Comparison of ENCODE assay signal across 17 mouse cellular contexts in genomic region chr4:132041471-132042332, GRCm38 (mm10). TPM values are rescaled to one million over a fixed set of nuclear protein-coding genes. Genes with fewer than 3 reads are reported as not detected.
DNase-seq lines count a peak whose midpoint lies in the region; ATAC-seq lines count a peak whose summit lies in the region.
"Had no signal": no experiment of that assay in that cellular context is flagged by ENCODE, and none has a peak within 500 bp of the region (broad histone marks: within the 10 kb centered on the region; RNA-seq: fewer than 3 reads in every experiment).

No protein-coding gene starts in this region.

- WGBS in liver, embryonic 12.5 days (ENCODE audit: insufficient replicate concordance), result 66% methylated on average over 6 of the region's 6 CpGs
- WGBS in liver, embryonic 11.5 days, result 76% methylated on average over 6 of the region's 6 CpGs
- WGBS in liver, embryonic 15.5 days (ENCODE audit: insufficient replicate concordance), result 69% methylated on average over 6 of the region's 6 CpGs
- WGBS in kidney, embryonic 14.5 days, result 85% methylated on average over 6 of the region's 6 CpGs

- ATAC-seq in liver, embryonic 12.5 days, result peak; percentile 52; the same call in 1 of the 2 replicates
- ATAC-seq in liver, embryonic 11.5 days (replicated peaks; ENCODE audit: low FRiP score), result no peak
- peak; percentile 38; the same call in 1 of the 2 replicates for ATAC-seq in liver, embryonic 15.5 days (ENCODE audit: insufficient read depth)
- no peak for ATAC-seq in kidney, embryonic 14.5 days (ENCODE audit: low FRiP score, low TSS enrichment)
- ATAC-seq: hindbrain, embryonic 16.5 days had no signal

- H3K27ac ChIP-seq in liver, embryonic 12.5 days, result peak overlapping the region; percentile 64
- H3K27ac ChIP-seq in liver, embryonic 11.5 days (ENCODE audit: low read depth, low read length), result no peak overlapping the region
- H3K27ac ChIP-seq in liver, embryonic 15.5 days (replicated peaks), result peak overlapping the region; percentile 86
- H3K27ac ChIP-seq in kidney, embryonic 14.5 days (ENCODE audit: low read depth, low read length), result no peak overlapping the region
- H3K27ac ChIP-seq: embryonic facial prominence, embryonic 15.5 days; stomach, embryonic 15.5 days had no signal

- peaks cover 98% of the 10 kb centered on the region for H3K4me1 ChIP-seq in liver, embryonic 12.5 days
- peaks cover 48% of the 10 kb centered on the region for H3K4me1 ChIP-seq in liver, embryonic 11.5 days (replicated peaks; ENCODE audit: control insufficient read depth, insufficient read depth, low read length)
- H3K4me1 ChIP-seq in liver, embryonic 15.5 days (replicated peaks), result peaks cover 88% of the 10 kb centered on the region
- H3K4me1 ChIP-seq in kidney, embryonic 14.5 days (ENCODE audit: control insufficient read depth, insufficient read depth, low read length), result peaks cover 18% of the 10 kb centered on the region
- H3K4me1 ChIP-seq: stomach, embryonic 15.5 days had no signal

- no peaks in the 10 kb centered on the region for H3K27me3 ChIP-seq in liver, embryonic 12.5 days (replicated peaks)
- no peaks in the 10 kb centered on the region for H3K27me3 ChIP-seq in liver, embryonic 11.5 days (replicated peaks; ENCODE audit: control insufficient read depth, insufficient read depth, low read length)
- no peaks in the 10 kb centered on the region for H3K27me3 ChIP-seq in liver, embryonic 15.5 days
- H3K27me3 ChIP-seq in kidney, embryonic 14.5 days (ENCODE audit: control insufficient read depth, insufficient read depth, low read length), result no peaks in the 10 kb centered on the region
- H3K27me3 ChIP-seq: embryonic facial prominence, embryonic 15.5 days; stomach, embryonic 15.5 days had no signal

- H3K9ac ChIP-seq in liver, embryonic 12.5 days, result peak overlapping the region; percentile 27; the same call in 1 of the 2 replicates
- no peak overlapping the region for H3K9ac ChIP-seq in liver, embryonic 11.5 days (ENCODE audit: low read depth, low read length)
- H3K9ac ChIP-seq in liver, embryonic 15.5 days, result 0 out of 2 replicates have a peak overlapping the region, but pooled peaks have one; percentile 5
- no peak overlapping the region for H3K9ac ChIP-seq in kidney, embryonic 14.5 days (ENCODE audit: low read depth, low read length)
- H3K9ac ChIP-seq: embryonic facial prominence, embryonic 15.5 days; stomach, embryonic 15.5 days had no signal

- no peaks in the 10 kb centered on the region for H3K9me3 ChIP-seq in liver, embryonic 12.5 days (replicated peaks)
- H3K9me3 ChIP-seq in liver, embryonic 11.5 days (ENCODE audit: control insufficient read depth, low read length), result no peaks in the 10 kb centered on the region
- no peaks in the 10 kb centered on the region for H3K9me3 ChIP-seq in liver, embryonic 15.5 days (replicated peaks)
- peaks cover 2% of the 10 kb centered on the region; the same call in 1 of the 2 replicates for H3K9me3 ChIP-seq in kidney, embryonic 14.5 days (ENCODE audit: control insufficient read depth, low read length)
- H3K9me3 ChIP-seq: embryonic facial prominence, embryonic 15.5 days; G1E; stomach, embryonic 15.5 days had no signal

- no peak for DNase-seq in liver, embryonic 11.5 days (ENCODE audit: low spot score)
- peak; percentile 20 for DNase-seq in A20 (ENCODE audit: low read depth, low spot score)
- peak; percentile 49 for DNase-seq in CD4-positive, CD25-positive, alpha-beta regulatory T cell, adult 2 months (ENCODE audit: low read depth, low spot score)
- DNase-seq in adrenal gland, postnatal 10 days, result no peak
- DNase-seq: cerebellum, postnatal 25 days; heart, adult 18-20 months; kidney, postnatal 25 days; lung, adult 18-20 months; right cerebral cortex, postnatal 14 days had no signal

- H3K36me3 ChIP-seq in liver, embryonic 12.5 days, result peaks cover 43% of the 10 kb centered on the region
- H3K36me3 ChIP-seq in liver, embryonic 11.5 days (ENCODE audit: control insufficient read depth, insufficient read depth, low read length), result no peaks in the 10 kb centered on the region
- peaks cover 41% of the 10 kb centered on the region for H3K36me3 ChIP-seq in liver, embryonic 15.5 days (replicated peaks)
- H3K36me3 ChIP-seq in kidney, embryonic 14.5 days (ENCODE audit: control insufficient read depth, insufficient read depth, low read length), result no peaks in the 10 kb centered on the region
- H3K36me3 ChIP-seq: embryonic facial prominence, embryonic 15.5 days; stomach, embryonic 15.5 days had no signal

- peak overlapping the region; percentile 66; the same call in 1 of the 2 replicates for H3K4me2 ChIP-seq in liver, embryonic 12.5 days
- no peak overlapping the region for H3K4me2 ChIP-seq in liver, embryonic 11.5 days
- H3K4me2 ChIP-seq in liver, embryonic 15.5 days, result peak overlapping the region; percentile 55; the same call in 1 of the 2 replicates
- H3K4me2 ChIP-seq in kidney, embryonic 14.5 days (replicated peaks; ENCODE audit: low read depth, low read length), result no peak overlapping the region
- H3K4me2 ChIP-seq: embryonic facial prominence, embryonic 15.5 days; stomach, embryonic 15.5 days had no signal

- no peak overlapping the region for H3K4me3 ChIP-seq in liver, embryonic 12.5 days
- no peak overlapping the region for H3K4me3 ChIP-seq in liver, embryonic 11.5 days (ENCODE audit: low read depth, low read length)
- H3K4me3 ChIP-seq in liver, embryonic 15.5 days (replicated peaks), result no peak overlapping the region
- no peak overlapping the region for H3K4me3 ChIP-seq in kidney, embryonic 14.5 days (ENCODE audit: low read length)
- H3K4me3 ChIP-seq: embryonic facial prominence, embryonic 15.5 days; stomach, embryonic 15.5 days had no signal

RNA-seq across cellular contexts. Expression of gene Gm10300, which starts 32.8 kb away (rescaled TPM):
- 0.42 and 0.45 TPM in 2 replicates for polyA plus RNA-seq in liver, embryonic 12.5 days (2016; fragmentation: Nextera tagmentation; extraction: Ambion mirVana)
- polyA plus RNA-seq in liver, embryonic 11.5 days (2014; fragmentation: Nextera tagmentation; extraction: Ambion mirVana), result 0.10 and 0.11 TPM in 2 replicates
- polyA plus RNA-seq in liver, embryonic 15.5 days (2015; fragmentation: Nextera tagmentation; extraction: Ambion mirVana), result 0.43 and 0.46 TPM in 2 replicates
- under 1 TPM; 0.15 to 0.55 TPM for total RNA-seq in adrenal gland, postnatal 10 days (2021)
- polyA plus RNA-seq in kidney, embryonic 14.5 days (2014; fragmentation: Nextera tagmentation; extraction: Ambion mirVana), result 0.09 TPM in 1 of 2 replicates, not detected in the other
- polyA plus RNA-seq: frontal cortex, adult 2 months; hindbrain, embryonic 16.5 days had no signal

RNA-seq across cellular contexts. Expression of gene Epb41, which starts 33.4 kb away (rescaled TPM):
- polyA plus RNA-seq in liver, embryonic 12.5 days (2016; fragmentation: Nextera tagmentation; extraction: Ambion mirVana), result 177 and 187 TPM in 2 replicates
- polyA plus RNA-seq in liver, embryonic 11.5 days (2014; fragmentation: Nextera tagmentation; extraction: Ambion mirVana), result 108 and 116 TPM in 2 replicates
- 181 and 204 TPM in 2 replicates for polyA plus RNA-seq in liver, embryonic 15.5 days (2015; fragmentation: Nextera tagmentation; extraction: Ambion mirVana)
- total RNA-seq in adrenal gland, postnatal 10 days (2021), result 10 to 100 TPM; 77.8 to 79.6 TPM
- polyA plus RNA-seq in kidney, embryonic 14.5 days (2014; fragmentation: Nextera tagmentation; extraction: Ambion mirVana), result 52.5 and 78.5 TPM in 2 replicates

Comparison
In these comparisons a context has a peak if more than half of its experiments do, and no peak if none do; other contexts are left out.
1. ATAC-seq: peak in liver, embryonic 12.5 days (single experiment) and liver, embryonic 15.5 days (single experiment); none in liver, embryonic 11.5 days (single experiment) and kidney, embryonic 14.5 days (single experiment).
2. H3K27ac ChIP-seq: peak in liver, embryonic 12.5 days (single experiment) and liver, embryonic 15.5 days (single experiment); none in liver, embryonic 11.5 days (single experiment) and kidney, embryonic 14.5 days (single experiment).
3. H3K4me2 ChIP-seq: peak in liver, embryonic 12.5 days (single experiment) and liver, embryonic 15.5 days (single experiment); none in liver, embryonic 11.5 days (single experiment) and kidney, embryonic 14.5 days (single experiment).
4. H3K9ac ChIP-seq: peak in liver, embryonic 12.5 days (single experiment) and liver, embryonic 15.5 days (single experiment); none in liver, embryonic 11.5 days (single experiment) and kidney, embryonic 14.5 days (single experiment).
5. DNase-seq: peak in A20 (single experiment) and CD4-positive, CD25-positive, alpha-beta regulatory T cell, adult 2 months (single experiment); none in liver, embryonic 11.5 days (single experiment) and adrenal gland, postnatal 10 days (single experiment).